Mouse (Mus musculus) small intestine, adult 2 months (tissue): ENCODE data around the gene Erich4. TPM values are rescaled to one million over a fixed set of nuclear protein-coding genes. Genes with fewer than 3 reads are reported as not detected.

ENCODE experiments used
- H3K27ac ChIP-seq: fragments of 200-500 bp; 2 replicates; pipeline ENCODE4 v1.5.1; 2012; ENCODE audit warnings: low read depth, low read length, control low read depth, inconsistent platforms; ENCODE audit not compliant: insufficient read depth
- H3K27me3 ChIP-seq: fragments of 200-500 bp; 2 replicates; pipeline ENCODE4 v1.6.1; 2012; ENCODE audit warnings: mild to moderate bottlenecking, moderate library complexity, low read length, inconsistent platforms; ENCODE audit not compliant: control insufficient read depth, insufficient read depth
- H3K36me3 ChIP-seq: fragments of 200-500 bp; 2 replicates; pipeline ENCODE4 v1.6.1; 2012; ENCODE audit warnings: mild to moderate bottlenecking, low read length, control low read depth, inconsistent platforms; ENCODE audit not compliant: control insufficient read depth, insufficient read depth
- H3K4me1 ChIP-seq: fragments of 200-500 bp; 2 replicates; pipeline ENCODE4 v1.6.1; 2012; ENCODE audit warnings: low read length, inconsistent platforms, mixed read lengths; ENCODE audit not compliant: control insufficient read depth, insufficient read depth, insufficient read length
- H3K4me3 ChIP-seq: fragments of 200-500 bp; 2 replicates; pipeline ENCODE4 v1.5.1; 2012; ENCODE audit warnings: low read depth, mild to moderate bottlenecking, control low read depth, inconsistent platforms, low read length, moderate library complexity
- CTCF ChIP-seq: fragments of 200-500 bp; IDR thresholded peaks from 2 replicates; pipeline ENCODE4 v1.5.1; 2012; ENCODE audit warnings: low read depth, mild to moderate bottlenecking, control low read depth, inconsistent platforms, low read length, moderate library complexity, mixed read lengths; ENCODE audit not compliant: insufficient replicate concordance, insufficient read length; ENCODE audit errors: extremely low read depth
- POLR2A ChIP-seq: fragments of 200-500 bp; IDR thresholded peaks from 2 replicates; pipeline ENCODE4 v1.6.1; 2012; ENCODE audit warnings: low read depth, mild to moderate bottlenecking, control low read depth, inconsistent platforms, low read length, moderate library complexity
- WGBS: fragments of 180-500 bp; shearing (Covaris S2); methylation state at CpG from one replicate; pipeline ENCODE4 v1.1.7; 2018; 5-methylcytosine and 5-hydroxymethylcytosine counted together
- polyA plus RNA-seq: library from polyadenylated mRNA; depleted of rRNA; stranded (reverse); fragments of >200 nt; gene quantifications from 2 replicates; pipeline ENCODE4 v1.2.3, GENCODE M21; 2012

The Erich4 gene
- polyA plus RNA-seq, 1 experiment: 36.8 TPM

DNA sequence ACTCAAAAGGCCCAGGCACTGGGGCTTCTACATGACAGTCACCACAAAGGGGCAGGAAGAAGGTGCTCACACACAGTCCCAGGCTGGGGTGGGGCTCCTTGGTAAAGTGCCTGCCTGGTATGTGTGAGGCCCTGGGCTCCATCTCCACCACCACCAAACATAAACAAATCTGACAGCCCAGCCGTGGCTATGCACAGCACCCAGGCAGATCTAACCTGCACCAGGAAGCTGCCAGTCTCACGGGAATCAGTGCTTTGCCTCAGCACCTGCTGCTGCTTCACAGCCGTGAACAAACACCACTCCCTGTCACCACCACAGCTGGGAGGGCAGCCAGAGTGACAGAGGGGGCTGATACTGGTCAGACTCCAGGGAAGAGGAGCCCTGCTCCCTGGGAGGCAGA is 20.7 kb upstream of the Erich4 start:
- TF ChIP-seq CTCF (no peak), POLR2A (no peak)
- peaks cover 6% of the 10 kb centered on the region; the same call in 1 of the 2 replicates for H3K36me3 ChIP-seq
- no peak overlapping the region for H3K4me3 ChIP-seq
- WGBS: 18% methylated on average over 3 of the region's 3 CpGs
- H3K4me1 ChIP-seq: peaks cover 9% of the 10 kb centered on the region
- H3K27ac ChIP-seq: no peak overlapping the region
- no peaks in the 10 kb centered on the region for H3K27me3 ChIP-seq

DNA sequence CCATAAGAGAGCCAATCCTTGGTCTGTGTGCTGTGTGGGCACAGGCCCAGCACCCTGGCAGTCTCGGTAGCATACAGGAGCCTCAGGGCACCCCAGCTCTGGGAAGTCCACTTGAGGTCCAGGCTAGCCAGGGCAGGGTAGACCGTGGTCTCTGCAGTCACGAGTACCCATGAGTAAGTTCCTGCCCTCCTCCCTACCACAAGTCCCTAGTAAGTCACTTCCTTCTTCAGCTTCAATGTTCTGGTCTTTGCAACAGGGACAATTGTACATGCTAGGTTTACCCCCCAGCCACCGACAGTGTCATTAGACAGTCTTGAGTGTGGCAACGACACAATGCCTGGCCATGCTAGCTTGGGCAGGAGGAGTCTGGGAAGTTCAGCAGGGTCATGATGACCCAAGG is 17.0 kb upstream of the Erich4 start:
- peaks cover 6% of the 10 kb centered on the region; the same call in 1 of the 2 replicates for H3K36me3 ChIP-seq
- TF ChIP-seq CTCF (no peak), POLR2A (no peak)
- H3K4me1 ChIP-seq: peaks cover 10% of the 10 kb centered on the region
- 80% methylated on average over 5 of the region's 5 CpGs for WGBS
- no peak overlapping the region for H3K4me3 ChIP-seq
- peak overlapping the region; percentile 40 for H3K27ac ChIP-seq
- H3K27me3 ChIP-seq: no peaks in the 10 kb centered on the region

GRCm38 (mm10) chr7:25628323-25628620 is 12.6 kb upstream of the Erich4 start:
- Histone ChIP-seq H3K4me1 (peaks cover 17% of the 10 kb centered on the region), H3K27ac (no peak overlapping the region), H3K27me3 (no peaks in the 10 kb centered on the region), H3K4me3 (peak overlapping the region; percentile 73), H3K36me3 (peaks cover 26% of the 10 kb centered on the region)
- WGBS: 73% methylated on average over 8 of the region's 8 CpGs
- no peak for TF ChIP-seq POLR2A
- no peak for TF ChIP-seq CTCF

- Histone ChIP-seq H3K4me3 (peak overlapping the region; percentile 73), H3K4me1 (peaks cover 12% of the 10 kb centered on the region), H3K36me3 (peaks cover 28% of the 10 kb centered on the region), H3K27ac (peak overlapping the region; percentile 14; the same call in 1 of the 2 replicates), H3K27me3 (no peaks in the 10 kb centered on the region)
- 17% methylated on average over 38 of the region's 38 CpGs for WGBS
- TF ChIP-seq CTCF (no peak), POLR2A (no peak)
Measured at GRCm38 (mm10) chr7:25627431-25628322, 12.0 kb upstream of the Erich4 start.

DNA sequence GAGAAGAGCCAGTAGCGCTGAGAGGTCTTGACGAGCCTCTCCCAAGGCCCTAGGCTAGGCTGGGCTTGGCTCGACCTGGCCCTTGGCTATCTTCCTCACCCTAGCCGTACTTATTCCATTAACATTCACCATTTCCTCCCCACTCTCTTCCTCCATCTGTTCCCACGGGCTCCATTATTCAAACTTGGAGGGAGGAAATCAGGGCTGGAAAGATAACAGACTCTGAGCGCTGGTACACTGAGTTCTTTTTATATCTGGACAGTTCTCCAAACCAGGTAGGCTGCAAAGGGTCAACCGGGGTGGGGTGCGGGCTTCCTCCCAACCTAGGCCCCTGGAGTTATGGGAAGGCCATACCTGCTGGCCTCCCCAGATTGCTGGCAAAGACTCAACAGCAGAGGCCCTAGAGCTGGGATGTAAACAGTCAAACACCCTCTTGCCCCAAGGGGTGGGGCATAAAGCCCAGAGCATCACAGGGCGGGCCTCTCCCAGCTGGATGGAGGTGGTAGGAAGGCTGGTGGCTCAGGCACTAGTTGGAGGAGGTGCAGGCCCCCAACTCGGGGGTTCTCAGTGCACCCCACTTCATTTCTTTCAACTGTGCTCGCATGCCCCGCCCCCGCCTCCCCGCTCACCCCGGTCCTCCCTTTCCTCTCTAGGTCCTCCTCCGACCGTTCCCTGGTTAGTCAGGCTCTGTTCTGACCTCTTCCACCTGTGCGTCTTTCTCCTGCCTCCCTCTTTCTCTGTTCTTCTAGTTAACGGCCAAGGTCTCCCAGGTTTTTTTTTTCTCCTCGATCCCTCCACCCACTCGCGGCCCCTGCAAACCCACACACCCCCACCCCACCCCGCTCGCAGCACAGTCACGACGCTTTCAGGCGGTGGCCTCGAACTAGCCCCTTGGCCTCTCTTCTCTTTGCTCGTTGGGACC is 11.1 kb upstream of the Erich4 start, which contains the start of gene B3gnt8:
Gene B3gnt8, plus strand, starts transcription at position 146 of the 922 bp plus-strand sequence.
- Histone ChIP-seq H3K36me3 (peaks cover 35% of the 10 kb centered on the region), H3K27ac (peak within 1 kb of the TSS; percentile 17; the same call in 1 of the 2 replicates), H3K4me3 (peak within 1 kb of the TSS; percentile 73), H3K4me1 (peaks cover 12% of the 10 kb centered on the region), H3K27me3 (no peaks in the 10 kb centered on the region)
- TF ChIP-seq CTCF: no peak
- no peak for TF ChIP-seq POLR2A
- 6% methylated on average over 29 of the region's 29 CpGs for WGBS

- Histone ChIP-seq H3K4me1 (peaks cover 12% of the 10 kb centered on the region), H3K27ac (no peak overlapping the region), H3K4me3 (no peak overlapping the region), H3K27me3 (no peaks in the 10 kb centered on the region), H3K36me3 (peaks cover 42% of the 10 kb centered on the region)
- TF ChIP-seq POLR2A: no peak
- TF ChIP-seq CTCF: peak; percentile 39; the same call in 1 of the 2 replicates
- 84% methylated on average over 10 of the region's 10 CpGs for WGBS
Measured at GRCm38 (mm10) chr7:25625594-25626250, 10.0 kb upstream of the Erich4 start.
